Mouse (Mus musculus) right cerebral cortex, postnatal 4 days (tissue): ENCODE measurements at regions not wholly inside any gene's neighbourhood (a gene's known extent, or its start where the extent isn't known, plus 50 kb on each side); places are given as distances from the start of the nearest gene placed in this dataset.
A peak's percentile ranks its signal among the peaks of the same experiment; 100 is the strongest.
"Not testable (repeated sequence)": the region's sequence is repeated elsewhere in the genome, so short reads cannot be mapped to it uniquely, and the experiment has no call there.

ENCODE experiments used
- DNase-seq: peaks from one replicate; pipeline ENCODE4 v3.0.0-alpha.2; 2022

GRCm38 (mm10) chr12:5759485-5759884 lies 384.0 kb upstream of the Klhl29 start:
- no peak for DNase-seq

DNA sequence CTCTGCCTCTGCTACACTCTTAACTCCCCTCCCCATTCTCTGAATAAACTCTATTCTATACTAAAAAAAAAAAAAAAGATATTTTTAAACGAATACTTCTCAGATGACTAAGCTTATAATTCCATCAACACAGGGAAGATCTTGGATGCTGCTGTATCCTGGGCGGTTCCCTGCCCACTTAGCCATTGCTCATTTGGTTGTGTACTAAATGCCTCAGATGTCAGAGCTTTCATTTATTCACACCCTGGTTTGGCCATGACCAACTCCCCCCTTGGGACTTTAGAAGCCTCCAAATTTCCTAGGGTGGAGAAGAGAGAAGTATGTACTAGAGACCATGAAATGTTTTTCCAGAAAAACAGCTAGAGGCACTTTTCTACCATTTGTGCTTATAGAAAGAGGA lies 382.3 kb upstream of the Klhl29 start:
- no peak for DNase-seq

DNA sequence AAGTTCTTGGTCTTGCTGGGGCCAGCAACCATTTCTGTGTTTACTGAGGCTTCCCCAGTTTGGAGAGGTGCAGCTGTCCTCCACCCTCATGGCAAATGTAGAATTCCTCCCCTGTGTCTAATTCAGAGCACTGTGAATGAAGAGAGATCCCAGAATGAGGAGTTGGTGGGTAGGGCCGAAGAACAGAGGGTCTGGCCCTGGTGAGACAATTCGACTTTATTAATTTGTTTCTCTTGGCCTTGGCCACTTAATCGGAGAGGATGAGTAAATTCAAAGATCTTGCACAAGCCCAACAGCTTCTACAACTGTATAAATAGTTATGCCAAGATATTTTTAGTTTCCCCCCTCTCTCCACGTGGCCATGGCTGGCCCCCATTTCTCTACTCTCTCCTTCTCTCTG lies 381.9 kb upstream of the Klhl29 start:
- DNase-seq: no peak

DNA sequence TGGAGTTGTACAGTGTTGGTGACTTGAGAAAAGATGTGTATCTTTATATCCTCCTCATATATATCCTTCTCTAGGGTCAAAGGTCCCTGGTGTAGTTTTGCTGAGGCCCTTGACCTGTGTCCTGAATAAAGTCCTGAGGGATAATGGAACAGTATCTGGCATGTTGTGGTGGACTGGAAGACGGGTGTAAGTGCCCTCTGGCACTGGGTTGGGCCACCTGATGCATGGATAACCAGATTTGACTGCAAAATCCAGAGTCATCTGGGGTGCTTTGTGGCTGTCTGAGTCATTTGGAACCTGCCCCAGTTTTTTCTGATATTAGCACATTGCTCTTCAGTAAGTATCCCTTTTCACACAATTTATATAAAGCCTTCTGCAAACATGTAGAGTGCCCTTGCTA lies 378.3 kb upstream of the Klhl29 start:
- DNase-seq: no peak

DNA sequence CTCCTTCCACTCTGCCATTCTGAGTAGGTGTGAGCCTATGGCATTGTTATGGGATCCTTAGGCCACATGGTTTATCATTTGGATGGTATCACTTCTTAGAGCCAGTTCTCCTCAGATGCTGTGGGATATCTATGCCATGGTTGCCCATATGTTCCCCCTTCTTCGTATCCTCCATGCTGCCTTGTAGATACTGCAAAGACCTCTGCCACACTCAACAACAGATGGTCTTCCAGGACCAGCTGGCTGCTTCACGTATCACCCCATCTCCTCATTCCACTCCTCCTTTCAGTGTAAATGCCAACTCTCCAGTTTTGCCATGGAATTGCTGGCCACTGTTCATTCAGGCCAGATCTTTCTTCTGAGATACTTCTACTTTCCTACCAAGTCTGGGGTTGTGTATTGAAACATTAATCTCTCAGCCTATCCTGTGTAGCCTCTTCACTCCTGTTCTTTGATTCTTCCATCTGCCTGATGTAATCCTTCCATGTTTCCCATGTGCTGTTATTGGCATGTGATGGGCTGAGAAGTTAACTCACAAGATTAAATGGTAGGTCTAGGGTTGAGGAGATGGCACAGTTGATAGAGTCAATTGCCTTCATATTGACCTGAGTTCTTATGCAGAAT lies 368.7 kb upstream of the Klhl29 start:
- DNase-seq: no peak

DNA sequence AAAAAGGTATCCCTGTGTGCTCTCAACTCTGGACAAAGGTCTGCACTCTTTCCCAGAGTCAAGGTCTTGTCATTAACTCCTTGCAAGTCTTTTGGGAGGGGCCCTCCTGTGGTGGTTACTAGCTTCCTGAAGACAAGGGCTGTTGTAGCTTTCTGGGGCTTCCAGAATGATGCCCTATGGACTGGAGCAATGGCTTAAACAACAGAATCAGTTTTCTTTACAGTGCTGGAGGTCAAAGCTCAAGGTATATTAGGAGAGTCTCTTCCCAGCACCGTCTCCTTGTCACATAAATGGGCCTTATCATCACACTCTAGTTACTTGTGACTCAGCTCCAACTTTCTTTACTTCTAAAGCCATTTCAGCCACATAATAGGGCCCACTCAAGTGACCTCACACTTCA lies 360.6 kb upstream of the Klhl29 start:
- no peak for DNase-seq

DNA sequence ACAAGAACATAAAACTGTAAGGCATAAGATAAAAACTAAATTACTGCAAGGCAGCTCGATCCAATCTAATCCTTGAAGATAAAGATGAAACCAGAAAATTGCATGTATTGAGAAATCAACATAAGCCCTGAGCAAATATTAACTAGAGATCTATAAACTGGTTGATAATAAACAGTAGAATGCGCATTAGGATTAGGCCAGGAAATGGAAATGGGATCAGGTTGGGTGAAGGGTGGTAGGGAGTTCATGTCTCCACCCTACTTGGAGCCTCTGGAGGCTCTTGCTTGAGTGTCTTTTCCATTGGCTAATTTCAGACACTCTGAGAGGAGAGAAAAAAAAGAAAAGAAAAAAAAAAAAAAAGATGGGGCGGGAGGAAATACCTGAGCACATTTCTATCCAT lies 359.4 kb upstream of the Klhl29 start:
- no peak for DNase-seq

- no peak for DNase-seq
These were observed 347.6 kb upstream of the Klhl29 start for GRCm38 (mm10) chr12:5723113-5723512.

DNA sequence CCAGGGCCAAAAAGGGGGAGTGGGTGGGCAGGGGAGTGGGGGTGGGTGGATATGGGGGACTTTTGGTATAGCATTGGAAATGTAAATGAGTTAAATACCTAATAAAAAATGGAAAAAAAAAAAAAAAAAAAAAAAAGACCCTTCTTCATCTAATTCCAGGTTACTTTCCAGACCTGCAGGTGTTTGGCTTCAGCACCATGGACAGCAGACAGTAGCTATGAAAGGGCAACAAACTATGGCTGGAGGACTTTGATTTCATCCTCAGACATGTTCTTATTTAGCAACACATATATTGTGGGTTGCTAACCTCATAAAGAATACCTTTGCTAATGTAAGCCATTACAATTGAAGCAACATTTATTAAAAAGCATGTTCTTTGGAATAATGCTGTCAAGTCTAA lies 342.0 kb upstream of the Klhl29 start:
- DNase-seq: not testable (repeated sequence)

GRCm38 (mm10) chr12:5698778-5699454 lies 323.4 kb upstream of the Klhl29 start:
- no peak for DNase-seq

DNA sequence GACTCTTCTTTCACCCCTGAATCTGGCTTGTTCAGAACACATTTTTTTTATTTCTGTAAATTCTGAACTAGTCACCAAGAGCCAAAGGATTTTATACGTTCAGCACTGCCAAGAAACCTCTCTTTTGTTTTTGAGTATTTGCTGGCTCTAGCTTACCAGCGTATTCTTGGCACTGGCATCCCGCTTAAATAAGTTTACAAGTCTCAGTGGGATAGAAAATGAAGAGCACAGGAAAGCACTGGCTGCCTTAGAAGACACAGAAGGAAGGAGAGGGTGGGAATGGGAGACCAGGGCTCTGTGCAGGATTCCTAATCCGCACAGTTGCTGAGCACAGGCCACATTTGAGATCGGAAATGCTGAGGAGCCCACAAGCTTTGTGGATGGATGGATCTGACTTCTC lies 306.7 kb upstream of the Klhl29 start:
- no peak for DNase-seq

DNA sequence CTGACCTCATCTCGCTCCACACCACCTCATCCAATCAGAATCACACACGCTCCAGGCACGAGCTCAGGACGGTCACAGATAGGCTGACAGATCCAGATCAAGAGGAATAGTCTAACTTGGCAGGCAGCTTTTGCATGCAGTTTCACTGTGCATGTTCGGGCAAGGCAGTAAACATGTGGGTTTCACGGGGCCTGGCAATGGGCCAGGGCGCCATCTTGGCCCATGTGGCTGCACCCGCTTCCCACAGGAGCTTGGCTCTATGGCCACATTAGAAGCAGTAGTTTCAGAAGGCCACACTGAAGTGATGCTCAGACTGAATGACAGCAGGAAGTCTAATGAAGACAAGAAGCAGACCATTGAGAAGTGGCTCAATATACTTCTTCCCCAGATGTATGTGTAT lies 302.6 kb upstream of the Klhl29 start:
- DNase-seq: not testable (repeated sequence)

DNA sequence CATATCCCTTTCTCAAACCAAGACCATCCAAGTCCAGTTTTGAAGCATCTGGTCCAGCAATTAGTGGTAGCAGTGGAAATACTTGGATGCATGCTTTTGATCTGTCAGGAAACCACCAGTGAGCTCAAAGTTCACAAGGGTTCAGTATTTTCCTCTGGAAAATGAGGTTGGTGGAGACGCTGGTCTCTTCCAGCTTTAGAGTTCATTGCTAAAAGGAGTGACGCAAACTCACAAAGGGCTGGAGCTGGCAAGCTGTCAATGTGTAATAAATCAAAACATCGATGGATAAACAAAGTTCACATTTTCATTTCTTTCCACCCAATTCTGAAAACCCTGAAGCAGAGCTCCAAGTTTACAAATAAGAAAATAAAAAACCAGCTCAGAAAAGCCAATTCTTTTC lies 293.0 kb upstream of the Klhl29 start:
- no peak for DNase-seq

GRCm38 (mm10) chr12:5637571-5638275 lies 262.2 kb upstream of the Klhl29 start:
- peak; percentile 12 for DNase-seq

- DNase-seq: no peak
These were observed 258.5 kb upstream of the Klhl29 start for GRCm38 (mm10) chr12:5633971-5634370.

GRCm38 (mm10) chr12:5601084-5601654 lies 225.7 kb upstream of the Klhl29 start:
- DNase-seq: no peak

DNA sequence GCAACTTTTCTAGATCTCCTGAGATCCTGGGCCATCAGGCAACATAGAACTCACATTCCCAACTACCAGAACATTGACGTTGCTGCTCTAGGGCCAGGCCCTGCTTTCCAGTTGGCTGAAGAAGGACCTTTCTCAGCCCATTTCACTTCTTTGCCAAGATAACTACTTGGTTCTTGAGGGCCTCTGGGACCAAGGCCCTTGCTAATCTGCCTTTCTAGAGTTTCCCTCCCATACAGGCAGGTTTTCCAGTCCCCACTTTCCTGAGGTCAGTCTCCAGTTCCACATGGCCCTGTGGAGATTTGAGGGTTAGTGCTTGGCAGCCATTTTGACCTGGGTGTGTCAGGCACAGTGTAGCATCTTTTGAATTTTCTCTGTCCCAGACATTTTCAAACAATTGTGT lies 223.9 kb upstream of the Klhl29 start:
- DNase-seq: no peak

DNA sequence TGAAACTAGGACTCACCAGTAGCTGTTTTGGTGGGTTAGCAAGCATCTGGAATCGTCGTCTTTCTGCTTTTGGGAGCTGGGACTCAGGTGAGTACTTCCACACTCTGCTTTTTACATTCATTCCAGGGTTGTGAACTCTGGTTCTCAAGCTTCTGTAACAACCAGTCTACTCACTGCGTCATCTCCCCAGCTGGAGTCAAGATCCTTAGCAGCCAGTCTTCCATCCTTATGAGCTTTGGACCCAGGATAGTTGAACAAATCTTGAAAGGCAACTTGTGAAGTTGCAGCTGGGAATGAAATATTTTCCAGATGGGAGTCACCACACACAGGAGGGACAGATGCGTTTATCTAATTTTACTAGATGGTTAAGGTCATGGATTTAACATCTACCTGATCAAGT lies 223.5 kb upstream of the Klhl29 start:
- no peak for DNase-seq

- DNase-seq: no peak
These were observed 197.3 kb upstream of the Klhl29 start for GRCm38 (mm10) chr12:5572831-5573230.

DNA sequence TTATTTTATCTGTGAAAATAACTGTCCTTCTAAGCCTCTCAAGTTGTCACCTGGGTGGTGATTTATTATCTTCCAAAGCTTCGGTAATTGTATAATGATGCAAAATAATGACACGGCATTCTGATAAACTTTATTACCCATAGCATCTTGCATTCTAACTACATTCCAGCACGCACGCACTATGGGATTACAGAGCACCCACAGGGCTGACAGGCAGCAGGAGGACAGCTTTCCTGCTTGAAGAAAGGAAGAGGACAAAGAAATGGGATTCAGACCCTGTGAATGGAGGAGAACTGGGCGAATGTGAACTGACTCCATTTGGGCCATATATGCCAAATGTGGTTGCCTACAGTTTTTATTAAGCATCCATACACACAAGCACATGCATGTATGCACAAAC lies 193.5 kb upstream of the Klhl29 start:
- no peak for DNase-seq

DNA sequence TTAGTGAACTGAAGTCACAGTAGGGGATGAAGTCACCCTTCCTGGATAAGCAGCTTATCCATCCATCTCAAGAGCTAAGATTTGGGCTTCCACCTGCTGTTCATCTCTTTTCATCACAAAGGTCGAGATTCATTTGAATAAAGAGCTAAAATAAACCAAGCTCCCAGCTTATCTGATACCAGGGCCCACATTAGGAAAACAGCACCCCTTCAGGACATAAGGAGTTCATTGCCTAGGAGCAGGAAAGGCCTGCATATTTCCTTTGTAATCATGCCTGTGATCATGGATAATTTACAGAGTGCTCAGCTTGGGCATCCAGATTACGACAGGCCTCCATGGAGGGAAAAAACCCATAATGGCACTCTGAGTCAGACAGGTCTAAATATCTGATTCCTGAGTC lies 190.7 kb upstream of the Klhl29 start:
- DNase-seq: no peak

DNA sequence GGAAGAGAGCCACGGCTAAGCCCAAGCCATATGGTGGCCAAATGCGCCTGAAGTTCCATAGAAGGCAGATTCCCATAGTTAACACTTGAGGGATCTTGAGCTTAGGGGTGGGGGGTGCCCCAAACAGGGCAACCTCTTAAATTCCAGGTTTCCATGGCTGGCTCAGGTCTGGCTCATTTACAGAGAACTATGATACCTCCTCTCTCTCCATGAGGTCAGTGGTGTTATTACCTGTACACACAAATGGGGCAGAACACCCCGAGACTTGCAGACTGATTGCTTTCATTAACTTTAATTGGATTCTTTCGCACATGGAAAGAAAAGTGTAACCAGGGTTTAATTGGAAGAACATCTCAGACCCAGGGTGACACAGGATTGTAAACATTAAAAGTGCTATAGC lies 177.1 kb upstream of the Klhl29 start:
- DNase-seq: no peak

GRCm38 (mm10) chr12:5551901-5552300 lies 176.4 kb upstream of the Klhl29 start:
- no peak for DNase-seq

DNA sequence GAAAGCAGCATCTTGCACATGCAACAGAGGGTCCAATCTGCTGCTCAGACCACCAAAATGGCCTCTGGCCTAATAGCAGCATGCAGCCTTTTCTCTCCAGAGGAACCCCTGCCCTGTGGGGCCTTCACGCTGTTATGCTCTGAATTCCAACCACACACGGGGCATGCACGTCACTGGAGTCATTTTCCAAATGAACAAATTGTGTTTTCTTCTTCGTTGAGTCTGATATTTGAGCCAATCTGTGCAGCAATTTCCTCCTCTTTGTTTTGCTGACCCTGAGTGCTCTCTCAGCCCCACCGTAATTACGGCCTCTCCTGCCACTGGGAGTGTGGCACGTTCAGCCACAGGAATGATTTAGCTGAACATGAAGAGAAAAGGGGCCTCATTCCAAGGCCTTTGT lies 174.3 kb upstream of the Klhl29 start:
- no peak for DNase-seq
